Mouse (Mus musculus): ENCODE results near the gene Slc22a2. TPM values are rescaled to one million over a fixed set of nuclear protein-coding genes. Genes with fewer than 3 reads are reported as not detected.
"Not testable (repeated sequence)": the region's sequence is repeated elsewhere in the genome, so short reads cannot be mapped to it uniquely, and the experiment has no call there.

Gene Slc22a2
- polyA plus RNA-seq (2012; ENCODE audit: insufficient read depth, low replicate concordance): not detected in 2 replicates

DNA sequence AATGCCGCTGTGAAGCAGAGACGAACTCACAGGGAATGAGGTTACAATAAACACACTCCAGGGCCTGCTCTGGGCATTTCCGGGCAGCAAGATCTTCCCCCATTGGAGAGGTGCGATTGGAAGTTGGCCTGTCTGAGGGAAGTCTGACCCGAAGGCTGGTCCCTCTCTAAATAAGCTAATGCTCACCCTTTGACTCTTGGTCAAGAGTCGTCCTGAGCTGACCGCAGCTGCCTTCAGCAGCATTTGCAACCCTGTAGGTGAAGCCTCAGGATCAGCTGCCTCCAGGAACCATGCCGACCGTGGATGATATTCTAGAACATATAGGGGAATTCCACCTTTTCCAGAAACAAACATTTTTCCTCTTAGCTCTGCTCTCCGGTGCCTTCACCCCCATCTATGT is at the start of gene Slc22a2:
Gene Slc22a2 (plus strand): TSS at position 142 of the 400 bp plus-strand sequence.
- H3K36me3 ChIP-seq (replicated peaks; ENCODE audit: low read length): no peaks in the 10 kb centered on the region
- peaks cover 9% of the 10 kb centered on the region for H3K9me3 ChIP-seq
- H3K4me1 ChIP-seq: peaks cover 11% of the 10 kb centered on the region
- H3K4me3 ChIP-seq (replicated peaks): no peak within 1 kb of the TSS
- TF ChIP-seq GATA1 (IDR thresholded peaks at IDR 0.05; ENCODE audit: borderline replicate concordance, low read length): no peak
- TF ChIP-seq FLI1 (IDR thresholded peaks at IDR 0.05; ENCODE audit: low read length): no peak
- peaks cover 31% of the 10 kb centered on the region for H3K27me3 ChIP-seq (replicated peaks)

DNA sequence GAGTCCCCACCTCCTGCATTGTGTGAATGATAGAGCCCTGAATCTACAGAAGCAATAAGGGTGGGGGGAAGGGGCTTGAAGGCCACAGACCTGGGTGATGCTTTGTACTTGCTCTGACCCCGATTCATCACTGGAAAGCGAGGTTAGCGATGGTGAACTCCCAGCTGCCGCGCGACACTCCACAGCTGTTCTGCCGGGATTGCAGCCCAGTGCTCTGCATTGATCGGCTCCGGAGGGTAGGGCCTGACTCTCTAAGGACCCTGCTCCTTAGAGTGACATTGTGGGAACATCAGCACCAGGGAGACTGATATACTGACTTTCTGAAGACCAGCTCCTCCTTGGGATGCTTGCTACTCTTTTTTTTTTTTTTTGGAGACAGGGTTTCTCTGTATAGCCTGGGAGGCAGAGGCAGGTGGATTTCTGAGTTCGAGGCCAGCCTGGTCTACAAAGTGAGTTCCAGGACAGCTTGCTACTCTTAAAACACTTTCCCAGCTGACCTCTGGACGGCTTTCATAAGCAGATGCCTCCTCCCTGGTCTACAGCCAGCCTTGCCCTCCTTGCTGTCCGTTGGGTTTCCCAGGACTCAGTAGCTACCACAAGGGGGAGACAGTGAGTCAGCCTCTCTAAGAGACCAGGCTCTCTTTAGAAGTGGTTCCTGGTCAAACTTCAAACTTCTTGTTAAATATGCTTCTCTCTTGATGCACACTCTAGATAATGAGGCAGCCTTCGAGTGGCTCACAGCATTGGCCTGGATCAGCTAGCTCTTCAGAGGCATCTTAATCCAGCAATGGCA is 49.4 kb upstream of the Slc22a2 start:
- no peak for TF ChIP-seq GATA1 (IDR thresholded peaks at IDR 0.05; ENCODE audit: borderline replicate concordance, low read length)
- TF ChIP-seq FLI1 (IDR thresholded peaks at IDR 0.05; ENCODE audit: low read length): no peak
- no peaks in the 10 kb centered on the region for H3K36me3 ChIP-seq (replicated peaks; ENCODE audit: low read length)
- H3K4me1 ChIP-seq: peaks cover 5% of the 10 kb centered on the region
- H3K9me3 ChIP-seq: peaks cover 8% of the 10 kb centered on the region
- peaks cover 12% of the 10 kb centered on the region for H3K27me3 ChIP-seq (replicated peaks)
- no peak overlapping the region for H3K4me3 ChIP-seq (replicated peaks)

DNA sequence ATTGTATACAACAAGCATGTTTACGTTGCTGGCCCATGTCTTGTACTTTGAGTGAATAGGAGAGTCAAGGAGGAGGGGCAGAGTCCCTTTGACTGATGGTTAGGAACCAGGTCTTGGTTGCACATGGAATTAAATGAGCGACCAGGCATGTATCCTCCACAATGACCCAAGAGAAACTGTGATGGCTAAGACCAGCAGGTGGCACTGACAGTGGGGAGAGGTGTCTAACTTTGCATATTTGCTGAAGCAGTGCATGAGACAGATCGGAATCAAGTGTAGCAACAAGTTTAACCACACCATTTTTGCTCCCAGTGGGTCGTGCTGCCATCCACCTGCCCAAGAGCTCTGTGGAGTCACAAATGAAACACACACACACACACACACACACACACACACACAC is 21.7 kb upstream of the Slc22a2 start:
- Histone ChIP-seq H3K27me3 (replicated peaks) (no peaks in the 10 kb centered on the region), H3K9me3 (peaks cover 55% of the 10 kb centered on the region), H3K4me3 (replicated peaks) (no peak overlapping the region), H3K4me1 (no peaks in the 10 kb centered on the region), H3K36me3 (replicated peaks; ENCODE audit: low read length) (no peaks in the 10 kb centered on the region)
- TF ChIP-seq FLI1 (IDR thresholded peaks at IDR 0.05; ENCODE audit: low read length) (no peak), GATA1 (IDR thresholded peaks at IDR 0.05; ENCODE audit: borderline replicate concordance, low read length) (no peak)

DNA sequence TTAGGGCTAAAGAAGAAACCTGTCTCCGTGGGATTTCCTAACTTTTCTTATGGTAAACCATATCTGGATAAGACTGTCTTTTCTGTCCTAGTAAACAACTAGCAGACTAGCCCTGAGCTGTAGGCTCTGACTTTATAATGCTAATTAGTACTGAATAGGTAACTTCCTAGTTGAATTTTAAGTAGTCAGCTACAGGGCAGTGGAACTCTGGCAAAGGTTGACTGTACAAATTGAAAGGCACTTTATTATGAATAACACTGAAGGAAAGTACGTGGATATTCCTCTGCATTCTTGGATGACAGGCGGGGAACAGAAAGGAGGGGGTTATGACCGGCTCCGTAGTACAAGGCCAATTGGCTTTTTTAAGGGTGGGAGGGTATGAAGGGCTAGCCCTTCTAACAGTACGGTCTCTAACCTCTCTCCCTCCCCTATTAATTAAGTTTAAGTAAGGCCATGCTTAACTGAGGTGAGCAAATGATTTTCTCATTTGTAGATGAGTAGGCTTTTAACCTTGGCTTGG is 19.4 kb upstream of the Slc22a2 start:
- H3K27me3 ChIP-seq (replicated peaks); H3K36me3 ChIP-seq (replicated peaks; ENCODE audit: low read length); H3K4me1 ChIP-seq; H3K4me3 ChIP-seq (replicated peaks): not testable (repeated sequence)
- H3K9me3 ChIP-seq: peaks cover 39% of the 10 kb centered on the region

DNA sequence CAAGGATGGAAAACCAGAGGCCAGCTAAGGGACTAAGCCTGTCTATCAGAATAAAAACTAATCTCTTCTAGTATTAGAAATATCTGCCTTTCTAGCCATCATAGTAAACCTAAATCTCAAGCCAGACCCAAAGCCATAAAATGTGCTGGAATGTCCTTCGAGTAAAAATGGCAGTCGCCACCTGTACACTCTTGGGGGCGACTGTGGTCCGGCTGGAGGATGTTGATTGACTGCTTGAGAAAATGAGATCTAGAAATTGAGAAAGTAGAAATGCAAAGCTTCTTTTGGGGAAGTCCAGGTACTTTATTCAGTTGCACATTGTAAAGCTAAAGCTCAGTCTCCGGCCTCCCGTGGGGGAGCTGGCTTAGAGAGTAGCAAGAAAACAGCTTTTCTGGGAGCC is 18.5 kb upstream of the Slc22a2 start:
- peaks cover 3% of the 10 kb centered on the region for H3K27me3 ChIP-seq (replicated peaks)
- H3K9me3 ChIP-seq: peaks cover 39% of the 10 kb centered on the region
- H3K4me3 ChIP-seq (replicated peaks): no peak overlapping the region
- TF ChIP-seq FLI1 (IDR thresholded peaks at IDR 0.05; ENCODE audit: low read length): no peak
- H3K4me1 ChIP-seq: no peaks in the 10 kb centered on the region
- no peaks in the 10 kb centered on the region for H3K36me3 ChIP-seq (replicated peaks; ENCODE audit: low read length)

DNA sequence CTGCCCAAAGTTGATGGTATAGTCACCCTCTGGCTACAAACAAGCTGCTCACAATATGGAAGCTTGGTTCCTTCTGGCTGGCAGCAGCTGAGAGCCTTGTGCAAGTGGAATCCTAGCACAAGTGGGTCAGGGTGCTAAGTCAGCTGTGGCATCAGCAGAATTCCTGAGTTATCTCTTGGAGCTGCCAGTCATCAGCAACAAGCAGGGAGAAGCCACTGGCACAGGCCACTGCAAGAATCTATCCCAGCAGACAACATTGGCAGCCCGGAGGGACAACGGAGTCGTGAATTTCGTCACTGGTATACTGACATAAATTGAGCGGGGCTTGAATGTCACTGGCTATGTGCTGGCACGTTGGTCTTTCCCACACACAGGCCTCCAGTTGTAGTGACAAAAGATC is 12.6 kb upstream of the Slc22a2 start:
- H3K36me3 ChIP-seq (replicated peaks; ENCODE audit: low read length): no peaks in the 10 kb centered on the region
- peaks cover 4% of the 10 kb centered on the region for H3K27me3 ChIP-seq (replicated peaks)
- peaks cover 9% of the 10 kb centered on the region for H3K9me3 ChIP-seq
- no peak overlapping the region for H3K4me3 ChIP-seq (replicated peaks)
- 0 out of 2 replicates have a peak, but pooled peaks cover 3% of the 10 kb centered on the region for H3K4me1 ChIP-seq
- TF ChIP-seq FLI1 (IDR thresholded peaks at IDR 0.05; ENCODE audit: low read length): no peak
- TF ChIP-seq GATA1 (IDR thresholded peaks at IDR 0.05; ENCODE audit: borderline replicate concordance, low read length): no peak

DNA sequence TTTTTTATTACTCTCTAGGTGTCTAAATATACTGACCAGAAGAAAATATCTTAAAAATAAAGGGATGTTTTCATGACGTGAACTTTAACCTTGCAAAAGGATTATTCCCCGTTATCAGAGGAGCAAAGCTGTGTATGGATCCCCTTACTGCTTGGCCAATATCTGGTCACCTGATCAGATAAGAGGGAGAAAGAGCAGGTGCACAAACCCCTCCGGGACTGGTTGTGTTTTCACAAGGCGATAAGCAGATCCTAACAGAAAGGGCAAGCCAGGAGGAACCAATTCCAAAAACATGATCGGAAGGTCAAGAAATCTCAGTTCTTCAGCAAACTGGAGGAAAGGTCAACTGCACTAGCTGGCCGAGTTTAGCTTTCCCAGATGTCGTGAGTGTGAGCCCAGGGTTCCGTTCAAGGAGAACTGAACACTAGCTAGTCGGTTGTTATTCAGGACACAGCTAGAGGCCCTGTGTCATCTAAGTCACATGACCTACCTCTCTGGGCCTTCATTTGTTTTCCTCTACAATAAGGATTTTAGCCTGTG is 11.9 kb upstream of the Slc22a2 start:
- Histone ChIP-seq H3K36me3 (replicated peaks; ENCODE audit: low read length) (no peaks in the 10 kb centered on the region), H3K27me3 (replicated peaks) (peaks cover 4% of the 10 kb centered on the region), H3K4me3 (replicated peaks) (no peak overlapping the region), H3K4me1 (0 out of 2 replicates have a peak, but pooled peaks cover 3% of the 10 kb centered on the region), H3K9me3 (0 out of 2 replicates have a peak, but pooled peaks cover 4% of the 10 kb centered on the region)
- no peak for TF ChIP-seq GATA1 (IDR thresholded peaks at IDR 0.05; ENCODE audit: borderline replicate concordance, low read length)
- TF ChIP-seq FLI1 (IDR thresholded peaks at IDR 0.05; ENCODE audit: low read length): no peak

DNA sequence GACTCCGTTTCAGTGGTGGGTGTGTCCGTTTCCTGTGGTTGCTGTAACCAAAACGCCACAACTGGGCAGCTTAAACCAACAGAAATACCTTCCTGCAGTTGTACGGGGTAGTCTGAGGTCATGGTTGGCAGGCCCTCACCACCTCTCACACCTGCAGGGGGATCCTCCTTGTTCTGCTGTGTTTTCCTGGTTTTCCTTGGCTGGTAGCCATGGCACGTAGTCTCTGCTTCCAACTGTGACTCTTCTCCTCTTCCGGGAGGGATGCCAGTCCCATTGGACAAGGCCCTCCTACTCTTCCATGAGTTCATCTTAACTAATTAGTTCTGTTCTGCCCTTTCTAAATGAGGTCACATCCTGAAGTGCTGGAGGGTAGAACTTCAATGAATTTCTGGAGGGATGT is 8.5 kb upstream of the Slc22a2 start:
- no peak for TF ChIP-seq GATA1 (IDR thresholded peaks at IDR 0.05; ENCODE audit: borderline replicate concordance, low read length)
- TF ChIP-seq FLI1 (IDR thresholded peaks at IDR 0.05; ENCODE audit: low read length): no peak
- peaks cover 6% of the 10 kb centered on the region; the same call in 1 of the 2 replicates for H3K9me3 ChIP-seq
- H3K4me3 ChIP-seq (replicated peaks): no peak overlapping the region
- H3K27me3 ChIP-seq (replicated peaks): peaks cover 3% of the 10 kb centered on the region
- H3K4me1 ChIP-seq: peaks cover 10% of the 10 kb centered on the region
- no peaks in the 10 kb centered on the region for H3K36me3 ChIP-seq (replicated peaks; ENCODE audit: low read length)

DNA sequence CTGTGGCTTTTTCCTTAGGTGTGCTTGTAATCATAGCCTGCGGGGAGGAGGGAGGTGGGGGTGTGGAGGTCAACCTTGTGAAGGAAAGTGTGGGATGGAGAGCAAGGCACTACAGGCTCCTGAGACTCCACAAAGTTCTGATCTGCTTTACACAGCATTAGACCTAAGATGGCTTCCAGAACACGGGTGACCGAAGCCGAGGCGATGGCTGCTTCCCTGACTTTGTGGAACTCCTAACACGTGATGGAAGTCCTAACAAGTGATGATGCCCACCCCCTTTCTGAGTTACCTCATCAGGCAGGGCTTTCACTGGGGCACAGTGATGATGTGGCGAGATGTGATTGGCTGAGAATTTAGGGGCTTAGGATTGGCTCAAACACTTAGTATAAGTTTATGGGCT is 6.8 kb upstream of the Slc22a2 start:
- H3K4me3 ChIP-seq (replicated peaks): no peak overlapping the region
- no peak for TF ChIP-seq FLI1 (IDR thresholded peaks at IDR 0.05; ENCODE audit: low read length)
- no peaks in the 10 kb centered on the region for H3K36me3 ChIP-seq (replicated peaks; ENCODE audit: low read length)
- peaks cover 6% of the 10 kb centered on the region; the same call in 1 of the 2 replicates for H3K9me3 ChIP-seq
- peaks cover 17% of the 10 kb centered on the region for H3K4me1 ChIP-seq
- peaks cover 11% of the 10 kb centered on the region for H3K27me3 ChIP-seq (replicated peaks)

DNA sequence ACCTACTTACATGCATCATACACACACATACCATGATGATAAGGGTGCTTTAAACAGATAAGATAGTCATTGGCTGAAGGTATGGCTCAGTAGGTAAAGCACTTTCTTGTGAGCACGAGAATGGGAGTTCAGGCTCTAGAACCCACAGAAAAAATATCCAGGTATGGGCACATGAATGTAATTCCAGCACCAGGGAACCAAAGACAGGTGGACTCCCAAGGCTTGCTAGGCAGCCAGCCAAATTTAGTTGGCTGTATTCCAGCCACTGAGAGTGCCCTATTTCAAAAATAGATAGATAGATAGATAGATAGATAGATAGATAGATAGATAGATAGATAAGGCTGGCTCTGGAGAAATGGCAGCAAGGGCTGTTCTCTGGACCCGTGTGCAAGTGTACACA is 1.4 kb downstream of the Slc22a2 start:
- Histone ChIP-seq H3K4me1 (peaks cover 8% of the 10 kb centered on the region), H3K27me3 (replicated peaks) (peaks cover 30% of the 10 kb centered on the region), H3K4me3 (replicated peaks) (no peak overlapping the region), H3K36me3 (replicated peaks; ENCODE audit: low read length) (no peaks in the 10 kb centered on the region), H3K9me3 (peaks cover 13% of the 10 kb centered on the region)
- no peak for TF ChIP-seq FLI1 (IDR thresholded peaks at IDR 0.05; ENCODE audit: low read length)
- TF ChIP-seq GATA1 (IDR thresholded peaks at IDR 0.05; ENCODE audit: borderline replicate concordance, low read length): no peak
